Mouse (Mus musculus) inflammation-experienced regulatory T-cells, adult 6 months (primary cell): ENCODE results near the gene Kcnip2. TPM values are rescaled to one million over a fixed set of nuclear protein-coding genes. Genes with fewer than 3 reads are reported as not detected.
"Not testable (repeated sequence)": the region's sequence is repeated elsewhere in the genome, so short reads cannot be mapped to it uniquely, and the experiment has no call there.

Experiments
- ATAC-seq: one replicate; pipeline ENCODE4 v1.8.0; 2017
- polyA plus RNA-seq, 3 experiments: library from polyadenylated mRNA; unstranded; fragments of 100-300 nt; shearing (Covaris generic); gene quantifications; one replicate each; pipeline ENCODE4 v1.2.1; 2017

The Kcnip2 gene
- polyA plus RNA-seq, 3 experiments from 2014 or later = 3.4 to 13.9 (median 10.1) TPM

- no peak for ATAC-seq
These were observed 4.7 kb downstream of the Kcnip2 start for GRCm38 (mm10) chr19:45811028-45811674.

DNA sequence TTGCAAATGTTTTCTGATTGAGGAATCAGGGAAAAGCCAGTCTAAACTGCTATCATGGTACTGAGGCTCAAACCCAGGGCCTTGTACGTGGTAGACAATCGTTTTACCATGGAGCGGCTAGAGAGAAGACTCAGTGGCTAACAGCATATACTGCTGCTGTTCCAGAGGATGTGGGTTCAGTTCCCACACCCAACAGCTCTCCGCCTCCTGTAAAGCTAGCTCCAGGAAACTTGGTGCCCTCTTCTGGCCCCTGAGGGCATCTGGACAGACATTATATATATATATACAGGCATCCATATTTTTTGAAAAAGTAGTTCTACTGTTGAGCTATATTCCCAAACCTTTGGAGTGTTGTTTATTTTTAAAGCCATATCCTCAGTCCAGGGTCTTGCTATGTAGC, 8.1 kb downstream of the Kcnip2 start:
- ATAC-seq = peak; percentile 32

DNA sequence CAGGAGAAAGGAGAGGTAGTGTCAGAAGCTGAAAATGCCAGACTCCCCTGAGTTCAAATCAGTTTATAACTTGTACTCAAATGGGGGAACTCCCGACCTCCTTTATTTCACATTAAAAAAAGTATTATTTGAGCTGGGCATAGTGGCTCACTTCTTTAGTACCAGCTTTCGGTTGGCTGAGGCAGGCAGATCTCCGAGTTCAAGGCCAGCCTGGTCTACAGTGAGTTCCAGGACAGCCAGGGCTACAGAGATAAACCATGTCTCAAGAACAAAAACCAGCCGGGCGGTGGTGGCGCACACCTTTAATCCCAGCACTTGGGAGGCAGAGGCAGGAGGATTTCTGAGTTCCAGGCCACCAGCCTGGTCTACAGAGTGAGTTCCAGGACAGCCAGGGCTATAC, 10.0 kb downstream of the Kcnip2 start:
- not testable (repeated sequence) for ATAC-seq

DNA sequence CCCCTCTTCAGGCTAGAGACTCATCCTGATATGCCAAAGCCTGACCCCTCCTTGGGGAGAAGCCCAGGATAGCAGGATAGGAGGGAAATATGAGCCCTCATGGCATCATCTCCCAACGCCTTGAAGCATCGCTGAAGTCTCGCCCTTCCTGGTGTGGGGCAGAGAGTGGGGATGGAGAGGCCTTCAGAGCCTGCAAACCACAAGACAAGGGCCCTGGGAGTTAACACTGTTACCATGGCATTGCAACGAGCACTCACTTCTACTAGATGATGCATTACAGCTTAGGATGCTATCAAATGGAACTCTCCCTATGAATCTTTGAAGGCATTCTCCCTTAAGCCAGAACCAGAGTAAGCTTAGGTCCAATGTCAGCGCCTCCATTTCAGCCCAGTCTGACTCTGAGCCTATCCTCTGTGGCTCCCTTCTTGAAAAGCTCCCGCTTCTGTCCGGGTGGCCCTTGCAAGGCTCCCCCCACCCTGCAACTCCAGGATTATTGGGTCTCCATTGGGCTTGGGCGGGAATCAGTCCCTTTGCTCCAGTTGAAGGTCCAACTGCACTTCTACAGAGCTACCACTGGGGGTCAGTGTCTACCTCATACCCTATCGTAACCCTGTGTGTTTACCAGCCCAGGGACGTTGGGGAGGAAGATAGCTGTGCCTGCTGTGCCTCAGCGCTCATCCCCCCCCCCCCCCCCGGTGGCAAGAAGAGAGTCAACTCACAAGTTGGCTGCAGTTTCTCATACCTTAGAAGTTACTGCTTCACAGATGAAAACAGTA, 11.1 kb downstream of the Kcnip2 start:
- ATAC-seq = peak; percentile 89

GRCm38 (mm10) chr19:45803408-45803807, 12.5 kb downstream of the Kcnip2 start:
- ATAC-seq = no peak

DNA sequence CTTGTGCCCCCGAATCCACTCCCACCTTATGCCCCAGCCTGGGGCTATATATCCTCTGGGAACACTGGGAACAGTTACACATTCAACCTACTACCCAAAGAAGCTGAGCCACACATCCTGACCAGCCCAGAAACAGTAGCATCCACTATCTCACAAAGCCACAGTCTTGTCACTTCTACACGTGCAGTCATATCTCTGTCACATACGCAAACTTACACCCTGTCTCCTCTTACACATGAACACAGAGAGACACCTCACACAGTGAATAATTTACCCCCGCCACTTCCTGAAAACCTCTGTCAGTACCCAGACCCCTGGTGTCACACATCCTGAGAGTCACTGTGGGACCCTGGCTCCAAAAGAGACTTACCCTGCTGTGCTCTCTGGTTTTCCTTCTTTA, 13.2 kb downstream of the Kcnip2 start:
- ATAC-seq = no peak

- peak; percentile 59 for ATAC-seq
These were observed 19.0 kb downstream of the Kcnip2 start for GRCm38 (mm10) chr19:45796879-45797278.

DNA sequence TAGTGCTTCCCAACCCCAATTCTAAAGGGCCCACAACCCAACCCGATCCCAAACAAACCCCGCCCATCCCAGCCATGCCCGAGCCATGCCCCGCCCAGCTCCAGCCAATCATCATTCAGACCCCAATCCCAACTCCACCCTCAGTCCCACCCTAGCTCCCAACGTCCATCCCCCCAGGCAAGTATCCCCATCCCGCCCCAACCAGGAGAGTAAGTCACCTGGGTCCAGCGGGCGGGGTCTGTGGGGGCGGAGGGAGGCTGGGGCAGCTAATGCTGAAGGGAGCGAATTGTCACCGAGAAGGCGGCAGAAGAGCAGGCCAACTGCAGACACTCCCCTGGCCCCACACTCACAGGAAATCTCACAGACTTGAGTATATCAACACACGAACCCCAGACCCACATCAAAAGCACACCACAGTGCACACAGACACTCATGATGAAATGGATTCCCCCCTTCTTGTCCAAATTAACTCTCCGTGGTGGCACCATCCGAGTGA, 19.8 kb downstream of the Kcnip2 start:
- peak; percentile 90 for ATAC-seq

DNA sequence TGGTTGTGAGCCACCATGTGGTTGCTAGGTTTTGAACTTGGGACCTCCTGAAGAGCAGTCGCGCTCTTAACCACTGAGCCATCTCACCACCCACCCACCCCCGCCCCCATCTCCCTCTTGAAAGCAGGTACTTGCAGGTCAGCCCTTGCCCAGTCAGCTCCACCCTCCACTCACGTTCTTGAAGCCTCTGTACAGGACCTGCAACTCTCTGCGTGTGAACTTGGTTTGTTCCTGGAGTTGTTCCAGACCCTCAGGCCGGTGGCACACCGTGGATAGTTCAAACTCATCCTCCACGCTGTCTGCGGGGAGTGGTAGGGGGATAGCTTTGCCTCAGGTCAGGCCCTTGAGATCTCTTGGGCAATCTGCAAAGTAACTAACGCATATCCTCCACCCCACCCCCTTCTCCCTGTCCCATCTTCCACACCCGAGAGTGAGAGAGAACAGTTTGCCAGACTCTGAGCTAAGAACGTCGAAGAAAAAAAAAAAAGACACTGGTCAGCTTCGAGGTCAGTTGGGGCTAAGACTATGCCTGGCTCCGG, 20.4 kb downstream of the Kcnip2 start:
- no peak for ATAC-seq

GRCm38 (mm10) chr19:45794718-45795117, 21.1 kb downstream of the Kcnip2 start:
- ATAC-seq = no peak

GRCm38 (mm10) chr19:45792404-45792803, 23.5 kb downstream of the Kcnip2 start:
- no peak for ATAC-seq

DNA sequence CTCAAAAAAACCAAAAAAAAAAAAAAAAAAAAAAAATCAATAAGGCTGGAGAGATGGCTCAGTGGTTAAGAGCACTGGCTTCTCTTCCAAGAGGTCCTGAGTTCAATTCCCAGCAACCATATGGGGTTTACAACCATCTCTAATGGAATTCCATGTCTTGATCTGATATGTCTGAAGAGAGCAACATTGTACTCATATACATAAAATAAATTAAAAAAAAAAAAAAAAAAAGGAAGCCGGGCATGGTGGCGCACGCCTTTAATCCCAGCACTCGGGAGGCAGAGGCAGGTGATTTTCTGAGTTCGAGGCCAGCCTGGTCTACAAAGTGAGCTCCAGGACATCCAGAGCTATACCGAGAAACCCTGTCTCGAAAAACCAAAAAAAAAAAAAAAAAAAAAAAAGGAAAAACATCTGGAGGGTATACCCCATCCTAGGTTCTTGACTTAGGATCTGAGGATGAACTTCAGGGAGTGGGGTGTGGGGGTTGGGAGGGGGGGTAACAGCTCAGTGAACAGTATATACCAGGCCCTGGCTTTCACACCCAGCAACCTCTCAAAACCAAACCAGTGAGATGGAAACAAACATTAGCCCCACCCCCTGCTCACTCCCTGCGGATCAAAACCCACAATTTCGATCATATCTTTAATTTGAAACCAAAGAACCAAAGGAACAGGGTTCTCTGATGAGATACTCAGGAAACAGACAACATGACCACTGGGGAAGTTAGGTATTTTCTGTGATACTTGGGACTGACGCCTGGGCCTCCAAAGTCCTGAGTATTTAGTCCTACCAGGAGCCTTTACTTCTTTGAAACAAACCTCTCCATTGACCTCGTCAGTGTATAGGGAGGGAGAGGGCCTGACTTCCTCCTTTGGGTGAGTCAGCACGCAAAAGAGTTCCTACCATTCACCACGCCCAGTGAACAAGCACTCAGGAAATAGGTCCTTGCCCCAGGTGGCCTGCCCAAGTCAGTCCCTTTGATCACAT, 25.7 kb downstream of the Kcnip2 start:
- peak; percentile 84 for ATAC-seq

- no peak for ATAC-seq
These were observed 26.5 kb downstream of the Kcnip2 start for GRCm38 (mm10) chr19:45789365-45789764.

- ATAC-seq = no peak
These were observed 27.5 kb downstream of the Kcnip2 start for GRCm38 (mm10) chr19:45788337-45788736.

- no peak for ATAC-seq
These were observed 28.4 kb downstream of the Kcnip2 start for GRCm38 (mm10) chr19:45787450-45787849.

- no peak for ATAC-seq
These were observed 30.4 kb downstream of the Kcnip2 start for GRCm38 (mm10) chr19:45785470-45785869.

DNA sequence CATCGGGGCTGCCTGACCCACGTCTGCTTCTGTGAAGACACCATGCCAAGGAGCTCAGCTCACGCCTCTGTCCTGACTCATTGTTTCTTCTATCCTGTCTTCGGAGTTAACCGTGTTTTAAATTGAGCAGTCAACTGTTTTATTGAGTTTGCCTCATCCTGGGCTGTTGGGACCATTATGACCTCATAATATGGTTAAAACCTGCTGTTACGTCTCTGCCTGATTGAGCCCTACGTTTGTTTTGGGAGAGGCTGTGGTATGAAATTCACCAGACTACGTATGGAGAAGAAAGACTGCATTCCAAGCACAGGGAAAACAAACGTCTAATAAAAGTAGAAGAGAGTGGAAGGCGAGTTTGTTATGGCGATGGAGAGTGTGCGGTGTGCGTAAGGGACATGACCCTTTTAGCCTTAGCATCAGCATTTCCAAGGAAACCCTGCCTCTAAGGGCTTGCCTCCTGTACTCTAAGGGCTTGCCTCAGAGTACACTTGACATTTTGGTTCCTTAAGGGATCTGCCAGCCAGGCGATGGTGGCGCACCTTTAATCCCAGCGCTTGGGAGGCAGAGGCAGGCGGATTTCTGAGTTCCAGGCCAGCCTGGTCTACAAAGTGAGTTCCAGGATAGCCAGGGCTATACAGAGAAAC, 31.8 kb downstream of the Kcnip2 start:
- ATAC-seq = no peak

GRCm38 (mm10) chr19:45783181-45783932, 32.5 kb downstream of the Kcnip2 start, which contains the start of gene Mgea5:
TSS of gene Mgea5 (minus strand) at chr19:45783837.
- peak; percentile 93 for ATAC-seq

DNA sequence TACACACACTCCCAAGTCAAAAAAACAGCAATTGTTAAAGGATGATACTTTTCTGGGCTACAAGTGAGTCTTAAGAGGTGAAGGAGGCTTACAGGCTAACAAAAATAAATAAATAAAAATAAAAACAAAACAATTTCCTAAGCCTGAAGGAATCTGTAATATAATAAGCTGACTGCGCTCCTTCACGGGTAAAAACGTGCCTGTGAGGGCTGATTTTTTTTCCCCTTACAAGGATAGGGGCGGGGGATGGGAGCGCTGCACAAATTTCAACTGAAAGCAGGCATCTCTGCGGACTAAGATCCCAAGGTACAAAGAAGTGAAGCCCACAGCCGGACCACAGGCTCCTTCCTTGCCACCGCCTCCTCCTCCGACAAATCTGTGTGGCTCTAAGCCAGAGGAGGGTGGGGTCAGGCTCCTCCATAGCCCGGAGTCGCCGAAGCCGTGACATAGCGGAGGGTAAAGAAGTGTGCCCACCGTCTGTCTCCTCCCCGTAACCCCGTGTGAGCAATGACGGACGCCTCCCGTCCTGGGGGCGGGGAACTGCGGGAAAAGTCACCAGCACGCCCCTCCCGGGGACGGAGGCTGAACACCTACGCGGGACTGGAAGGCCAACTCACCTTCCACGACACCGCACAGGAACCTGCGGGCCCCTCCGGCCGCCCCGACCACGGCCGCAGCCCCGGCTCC, 33.4 kb downstream of the Kcnip2 start:
- peak; percentile 5 for ATAC-seq

- no peak for ATAC-seq
These were observed 34.2 kb downstream of the Kcnip2 start for GRCm38 (mm10) chr19:45781676-45782075.
